Mouse (Mus musculus) spleen, adult 18-20 months (tissue): ENCODE results near the gene Fam71e1.

Experiments used
- DNase-seq, 2 experiments: peaks; one replicate each; pipeline ENCODE4 v3.0.0; 2022; ENCODE audit warnings: mixed read lengths in 2 of 2

Gene Fam71e1

DNA sequence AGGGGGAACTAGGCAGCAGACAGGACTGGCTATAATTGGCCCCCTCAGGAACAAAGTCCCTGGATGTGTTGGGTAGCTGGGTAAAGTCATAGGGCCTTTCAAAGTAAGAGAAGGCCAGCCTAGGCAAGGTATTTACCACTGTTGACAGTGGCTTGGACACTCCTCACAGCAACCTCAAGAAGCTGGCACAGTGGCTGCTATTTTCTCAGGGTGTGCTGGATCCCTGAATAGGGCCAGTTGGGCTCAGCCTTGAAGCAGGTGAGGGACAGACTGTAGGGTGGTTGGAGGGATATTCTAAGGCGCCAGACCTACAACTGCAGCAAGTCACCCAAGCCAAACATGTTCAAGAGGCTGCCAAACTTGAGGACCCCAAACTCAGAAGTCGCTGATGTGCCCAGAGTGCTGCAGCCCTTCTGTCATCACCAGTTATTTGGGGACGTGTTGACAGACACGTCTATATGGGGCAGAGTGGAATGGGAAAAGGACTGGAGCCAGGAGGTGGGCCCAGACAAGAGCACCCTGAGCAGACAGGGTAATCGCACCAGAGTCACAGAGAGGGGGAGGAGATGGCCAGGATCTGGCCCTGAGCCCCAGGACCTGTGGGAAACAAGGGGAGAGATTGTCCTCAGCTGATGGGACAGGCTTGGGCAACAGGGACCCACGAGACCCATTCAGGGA, 24.4 kb upstream of the Fam71e1 start:
- no peak for DNase-seq

DNA sequence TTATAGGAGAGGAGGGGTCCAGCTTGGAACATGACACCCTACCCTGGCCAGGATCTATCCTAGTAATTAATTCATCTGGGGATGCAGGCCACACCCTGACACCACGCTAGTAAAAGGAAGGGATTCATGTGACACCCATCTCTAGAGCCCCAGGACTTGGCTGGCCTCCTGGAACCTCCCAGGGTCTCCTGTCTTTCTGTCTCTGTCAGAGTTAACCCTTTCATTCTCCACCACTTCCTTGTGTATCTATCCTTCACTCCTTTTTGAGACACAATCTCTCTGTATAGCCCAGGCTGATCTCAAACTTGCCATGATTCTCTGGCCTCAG, 23.9 kb upstream of the Fam71e1 start:
- no peak for DNase-seq

DNA sequence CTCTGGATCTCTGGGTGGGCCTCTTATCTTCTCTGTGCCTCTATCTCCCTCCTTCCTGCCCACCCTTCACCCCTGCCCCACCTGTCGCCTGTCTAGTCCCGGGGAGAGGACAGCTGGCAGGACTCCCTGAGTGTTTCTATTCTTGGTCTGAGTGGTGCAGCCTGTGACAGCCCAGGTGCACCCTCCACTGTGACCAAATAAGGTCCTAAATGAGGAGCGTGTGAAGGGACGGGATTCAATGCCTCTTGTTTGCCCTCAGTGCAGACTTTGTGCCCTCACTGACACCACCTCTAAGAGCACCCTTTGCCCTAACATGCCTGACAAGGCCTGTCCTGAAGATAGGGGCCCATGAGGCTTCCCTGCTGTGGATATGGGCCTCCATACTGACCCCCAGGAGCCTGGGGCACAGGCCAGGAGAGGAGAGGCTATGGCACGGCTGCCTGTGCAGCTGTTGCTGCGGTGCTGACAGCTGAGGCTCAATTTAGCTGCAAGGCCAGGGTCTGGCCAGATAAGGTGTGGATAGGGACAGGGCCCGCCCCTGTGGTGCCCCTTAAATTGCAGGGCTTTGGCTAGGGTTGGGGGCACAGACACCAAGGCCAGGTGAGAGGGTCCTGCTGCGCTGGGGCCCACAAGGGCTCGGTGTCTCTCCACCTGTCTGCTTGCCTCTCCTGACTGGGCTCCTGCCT, 23.3 kb upstream of the Fam71e1 start:
- DNase-seq: no peak

DNA sequence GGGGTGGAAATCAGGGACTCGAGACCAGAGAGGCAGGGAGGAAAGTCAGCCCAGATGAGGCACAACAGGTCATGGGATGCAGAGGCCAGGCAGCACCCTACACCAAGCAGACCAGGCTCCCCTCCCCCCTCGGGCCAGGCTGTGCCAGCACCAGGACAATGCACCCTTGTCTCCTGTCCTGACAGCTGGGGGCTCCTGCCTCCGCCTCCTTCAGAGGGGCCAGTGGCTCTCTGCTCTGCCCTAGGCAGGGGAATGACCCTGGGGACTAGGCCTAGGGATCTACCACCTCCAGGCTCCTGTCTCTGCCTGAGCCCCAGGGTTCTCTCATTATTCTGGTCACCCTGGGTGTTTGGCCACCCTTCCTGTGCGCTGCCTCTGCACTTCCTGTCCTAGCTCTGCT, 22.0 kb upstream of the Fam71e1 start:
- no peak for DNase-seq

DNA sequence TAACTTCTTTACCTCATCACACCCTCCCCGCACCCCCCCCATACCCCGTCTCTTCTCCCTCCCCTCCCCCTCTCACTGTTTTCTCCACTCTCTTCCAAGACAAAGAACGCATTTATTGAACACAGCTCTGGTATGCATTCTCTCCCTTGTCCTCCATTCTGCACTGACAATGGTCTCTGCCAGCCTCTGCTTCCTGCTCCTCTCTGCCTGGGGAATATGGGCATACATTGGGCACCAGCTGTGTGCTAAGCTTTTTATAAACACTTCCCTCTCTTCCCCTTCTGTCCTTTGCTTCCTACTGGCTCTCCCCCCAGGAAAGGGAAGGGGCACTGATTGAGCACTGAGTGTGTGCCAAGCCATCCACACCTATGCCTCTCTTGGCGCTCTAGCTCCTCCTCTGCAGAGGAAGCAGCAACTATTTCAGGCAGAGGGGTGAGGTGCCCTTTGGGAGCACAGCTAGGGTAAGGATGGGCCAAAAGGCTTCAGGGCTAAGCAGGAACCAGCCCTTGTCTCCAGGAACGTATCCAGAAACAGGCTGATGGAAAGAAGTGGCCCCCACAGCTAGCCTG, 21.3 kb upstream of the Fam71e1 start:
- DNase-seq: no peak

DNA sequence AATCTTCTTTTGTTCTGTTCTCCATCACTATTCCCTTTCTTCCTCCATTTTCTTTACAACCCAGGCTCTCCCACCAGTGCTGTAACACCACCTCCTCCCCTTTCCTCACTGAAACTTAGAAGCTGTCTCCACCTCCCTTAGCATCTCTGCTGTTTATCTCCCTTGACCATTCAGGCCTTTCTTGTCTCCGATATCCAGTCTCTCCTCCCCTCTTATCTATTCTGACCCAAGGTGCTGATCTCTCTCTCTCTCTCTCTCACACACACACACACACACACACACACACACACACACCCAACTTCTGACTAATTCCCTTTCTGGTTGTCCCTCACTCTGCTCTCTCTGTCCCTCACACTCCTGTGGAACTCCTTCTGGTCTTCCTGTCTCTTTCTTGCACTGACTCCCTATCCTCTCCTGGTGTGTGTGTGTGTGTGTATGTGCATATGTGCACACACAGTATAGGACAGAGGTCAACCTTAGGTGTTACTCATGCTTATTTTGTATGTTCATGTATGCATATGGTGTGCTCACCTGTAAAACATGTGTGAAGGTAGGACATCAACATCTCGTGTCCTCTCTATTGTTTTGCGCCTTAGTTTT, 13.4 kb upstream of the Fam71e1 start:
- no peak for DNase-seq

DNA sequence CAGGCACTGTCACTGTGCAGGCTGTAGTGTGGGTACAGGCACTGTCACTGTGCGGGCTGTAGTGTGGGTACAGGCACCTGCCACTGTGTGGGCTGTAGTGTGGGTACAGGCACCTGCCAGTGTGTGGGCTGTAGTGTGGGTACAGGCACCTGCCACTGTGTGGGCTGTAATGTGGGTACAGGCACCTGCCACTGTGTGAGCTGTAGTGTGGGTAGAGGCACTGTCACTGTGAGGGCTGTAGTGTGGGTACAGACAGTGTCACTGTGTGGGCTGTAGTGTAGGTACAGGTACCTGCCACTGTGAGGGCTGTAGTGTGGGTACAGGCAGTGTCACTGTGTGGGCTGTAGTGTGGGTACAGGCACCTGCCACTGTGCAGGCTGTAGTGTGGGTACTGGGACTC, 12.3 kb upstream of the Fam71e1 start:
- DNase-seq: peak in 1 of 2 experiments; percentile 1

DNA sequence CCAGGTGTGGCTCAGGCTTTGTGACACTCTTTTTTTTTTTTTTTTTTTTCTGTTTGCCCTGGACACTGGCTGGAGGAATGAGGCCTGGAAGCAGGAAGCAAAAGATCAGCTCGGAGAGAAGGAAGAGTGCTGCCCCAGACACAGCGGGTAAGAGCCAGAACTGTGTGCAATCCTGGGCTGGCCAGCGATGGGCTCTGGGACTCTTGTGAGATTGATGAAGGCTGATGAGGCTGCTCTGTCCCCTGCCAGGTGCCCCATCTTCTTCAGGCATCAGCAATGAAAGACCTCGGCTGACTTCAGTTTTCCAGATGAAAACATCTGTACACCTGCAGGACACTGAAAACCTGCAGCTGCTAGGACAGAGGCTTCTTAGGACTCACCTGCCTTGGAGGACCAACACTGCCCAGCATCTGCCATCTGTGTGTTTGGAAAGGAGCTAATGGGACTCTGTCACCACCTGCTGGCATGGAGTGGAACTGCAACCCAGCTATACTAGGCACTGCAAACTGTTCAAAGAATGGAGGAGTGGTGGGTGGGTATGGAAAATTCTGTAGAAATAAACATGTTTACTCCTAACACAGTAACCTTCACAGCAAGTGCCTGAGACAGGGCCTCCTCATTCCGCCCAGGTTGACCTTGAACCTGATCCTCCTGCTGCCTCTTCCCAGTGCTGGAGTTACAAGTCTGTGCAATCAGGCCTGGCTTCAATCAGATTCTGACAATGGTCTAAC, 11.4 kb upstream of the Fam71e1 start:
- peak; percentile 51 to 71 for DNase-seq

DNA sequence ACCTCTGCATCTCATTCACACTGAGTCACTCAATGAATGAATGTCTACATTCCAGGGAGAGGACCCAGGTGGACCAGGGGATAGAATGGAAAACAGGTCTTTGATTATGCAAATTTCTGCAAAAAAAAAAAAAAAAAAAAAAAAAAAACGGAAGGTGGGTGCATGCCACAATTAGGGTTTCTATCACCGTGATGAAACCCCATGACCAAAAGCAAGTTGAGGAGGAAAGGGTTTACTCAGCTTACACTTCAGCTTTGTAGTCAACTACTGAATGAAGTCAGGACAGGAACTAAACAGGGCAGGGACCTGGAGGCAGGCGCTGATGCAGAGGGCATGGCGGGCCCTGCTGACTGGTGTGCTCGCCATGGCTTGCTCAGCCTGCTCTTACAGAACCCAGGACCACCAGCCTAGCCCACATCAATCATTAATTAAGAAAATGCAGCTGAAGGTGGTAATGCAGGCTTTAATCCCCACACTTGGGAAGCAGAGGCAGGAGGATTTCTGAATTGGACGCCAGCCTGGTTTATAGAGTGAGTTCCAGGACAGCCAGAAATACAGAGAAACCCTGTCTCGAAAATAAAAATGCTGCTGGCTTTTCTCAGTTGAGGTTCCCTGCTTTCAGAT, 10.7 kb upstream of the Fam71e1 start:
- DNase-seq: no peak

DNA sequence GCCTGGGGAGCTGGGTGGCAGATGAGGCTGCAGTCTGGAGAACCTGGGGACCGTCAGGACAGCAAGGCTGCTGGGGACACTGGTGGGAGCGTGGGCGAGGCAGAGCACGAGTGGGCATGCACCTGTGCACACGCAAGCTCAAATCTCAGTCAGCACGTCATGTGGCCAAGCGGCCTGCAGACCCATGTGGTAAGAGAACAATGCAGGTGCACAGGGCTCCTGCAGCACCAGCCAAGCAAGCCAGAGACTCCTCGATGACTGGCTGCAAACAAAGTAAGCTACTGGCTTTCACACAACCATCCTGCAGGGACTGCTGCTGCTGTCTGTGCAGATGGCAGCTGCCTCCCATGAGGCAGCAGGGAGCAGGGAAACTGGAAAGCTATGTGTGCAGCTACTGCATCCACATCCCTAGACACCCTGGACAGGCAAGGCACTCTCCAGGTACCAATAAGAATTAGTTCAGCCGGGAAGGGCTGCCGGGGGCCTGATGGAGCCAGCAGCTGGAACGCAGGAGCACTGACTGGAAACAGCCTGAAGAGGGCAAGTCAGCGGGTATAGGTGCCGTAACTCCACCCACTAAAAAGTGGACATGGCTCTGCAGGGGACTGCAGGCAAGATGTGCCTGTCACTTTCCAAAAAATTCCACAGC, 9.3 kb upstream of the Fam71e1 start:
- peak in 1 of 2 experiments; percentile 2 for DNase-seq

DNA sequence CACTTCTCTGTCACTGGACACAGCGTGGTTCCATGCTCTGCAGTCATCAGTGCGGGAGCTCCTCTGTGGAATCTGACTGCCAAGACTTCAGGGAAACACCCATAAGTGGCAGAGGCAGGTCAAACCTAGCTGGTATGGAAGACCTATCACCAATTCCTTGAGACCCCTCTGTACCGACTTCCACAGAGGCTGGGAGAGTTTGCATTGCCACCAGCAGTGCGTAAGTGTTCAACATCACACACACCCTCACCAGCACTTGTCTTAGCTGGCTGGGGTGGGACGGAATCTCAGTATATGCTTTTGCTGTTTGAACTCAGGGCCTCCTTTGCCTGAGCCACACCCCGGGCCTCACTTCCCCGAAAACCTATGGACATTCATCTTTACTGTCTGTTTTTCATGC, 8.4 kb upstream of the Fam71e1 start:
- DNase-seq: peak in 1 of 2 experiments; percentile 2

DNA sequence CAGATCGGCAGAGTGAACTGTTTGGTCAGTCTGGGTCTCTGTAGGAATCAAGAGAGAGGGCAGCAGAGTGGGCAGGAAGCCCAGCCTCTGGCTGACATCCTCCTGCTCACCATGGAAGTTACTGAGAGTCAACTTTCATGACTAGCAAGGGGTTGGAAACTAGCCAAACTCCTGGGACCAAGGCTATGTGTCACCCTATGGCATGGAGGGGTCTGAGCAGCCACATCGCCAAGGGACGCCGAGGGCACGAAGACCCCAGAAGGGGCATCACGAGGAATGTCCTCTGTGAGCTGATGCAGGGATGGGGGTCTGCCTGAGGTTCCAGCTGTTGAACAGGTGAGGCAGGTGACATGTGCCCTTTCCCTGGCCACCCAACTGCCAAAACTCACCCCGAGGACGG, 7.8 kb upstream of the Fam71e1 start:
- peak in 1 of 2 experiments; percentile 2 for DNase-seq

DNA sequence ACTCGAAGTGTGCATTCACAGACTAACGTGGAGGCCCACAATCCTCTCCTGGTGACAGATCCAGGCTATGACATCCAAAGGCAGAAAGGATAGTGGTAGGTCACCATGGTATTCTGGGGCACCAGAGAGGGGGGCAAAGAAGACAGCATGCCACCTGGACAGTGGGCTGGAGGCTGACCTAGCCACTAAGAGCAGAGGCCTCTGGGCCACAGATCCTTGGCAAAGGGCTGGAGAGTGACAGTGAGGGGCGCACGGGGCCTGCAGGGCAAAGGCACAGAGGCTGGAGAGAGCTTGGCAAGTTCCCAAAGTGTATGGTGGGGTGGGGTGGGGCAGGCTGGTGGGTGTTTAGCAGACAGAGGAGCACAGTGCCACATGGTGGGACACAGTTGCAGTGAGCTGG, 6.1 kb upstream of the Fam71e1 start:
- DNase-seq: no peak

DNA sequence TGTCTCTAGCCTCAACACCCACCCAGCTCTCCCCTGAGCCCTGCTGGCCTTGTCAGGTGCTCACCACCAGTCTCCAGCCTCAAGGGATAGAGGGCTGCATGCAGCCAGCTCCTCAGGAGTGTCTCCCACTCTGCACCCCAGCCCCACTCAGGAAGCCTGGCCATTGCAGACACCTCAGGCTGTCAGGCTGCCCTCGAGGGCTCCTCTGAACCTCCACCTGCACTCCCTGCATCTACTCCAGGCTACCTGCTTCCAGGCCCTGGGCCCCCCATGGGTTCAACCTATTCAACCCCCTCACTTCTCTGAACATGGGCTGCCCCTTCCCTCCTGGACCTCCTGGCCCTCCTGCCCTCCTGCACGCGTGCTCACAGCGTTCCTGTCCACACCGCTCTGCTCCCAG, 5.0 kb upstream of the Fam71e1 start:
- no peak for DNase-seq

DNA sequence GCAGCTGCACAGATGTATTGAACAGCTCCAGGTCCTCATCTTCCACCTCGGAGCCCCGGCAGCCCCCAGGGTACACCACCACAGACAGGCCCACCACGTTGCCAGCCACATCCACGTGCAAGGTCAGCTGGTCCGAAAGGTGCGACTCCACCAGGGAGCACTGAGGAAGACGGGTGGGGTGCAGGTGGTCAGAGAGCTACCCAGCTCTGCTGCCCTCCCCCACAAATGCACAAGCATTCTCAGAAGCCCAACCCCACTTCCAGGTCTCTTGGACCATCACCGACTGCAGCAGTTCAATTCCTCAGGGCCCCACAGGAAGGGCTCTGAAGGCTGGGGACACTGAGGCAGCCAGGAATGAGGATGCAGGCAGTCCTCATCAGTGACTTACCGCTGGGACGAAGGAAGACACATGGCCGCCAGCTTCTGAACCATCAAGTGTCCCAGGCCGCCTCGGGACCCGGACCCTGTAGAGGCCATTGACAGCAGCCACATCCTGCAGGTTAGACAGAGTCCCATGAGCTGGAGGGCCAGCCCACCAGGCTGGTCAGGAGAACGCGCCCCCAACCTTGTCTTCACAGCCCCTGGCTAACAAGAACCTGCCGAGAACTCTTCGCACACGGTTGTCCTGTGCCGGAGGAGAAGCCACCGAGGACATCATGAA, 4.1 kb upstream of the Fam71e1 start:
- peak in 1 of 2 experiments; percentile 4 for DNase-seq

DNA sequence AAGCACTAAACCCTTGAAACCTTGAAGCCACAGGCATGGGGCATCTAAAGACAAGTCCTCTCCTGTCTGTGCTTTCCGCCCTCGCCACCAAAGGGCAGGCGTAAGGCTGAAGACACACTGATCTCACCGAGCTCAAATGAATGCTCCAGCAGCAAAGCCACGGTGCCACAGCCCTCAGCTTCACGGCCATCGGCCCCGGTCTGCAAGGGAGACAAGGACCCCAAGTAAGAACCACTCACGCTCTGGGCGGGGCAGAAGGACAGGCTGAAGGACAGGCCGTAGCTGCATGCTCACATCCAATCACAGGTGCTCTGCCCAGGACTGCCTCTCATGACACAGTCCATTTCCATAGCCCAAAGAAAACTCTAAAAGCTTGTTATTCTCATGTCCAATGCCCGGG, 1.7 kb upstream of the Fam71e1 start:
- DNase-seq: peak in 1 of 2 experiments; percentile 4

DNA sequence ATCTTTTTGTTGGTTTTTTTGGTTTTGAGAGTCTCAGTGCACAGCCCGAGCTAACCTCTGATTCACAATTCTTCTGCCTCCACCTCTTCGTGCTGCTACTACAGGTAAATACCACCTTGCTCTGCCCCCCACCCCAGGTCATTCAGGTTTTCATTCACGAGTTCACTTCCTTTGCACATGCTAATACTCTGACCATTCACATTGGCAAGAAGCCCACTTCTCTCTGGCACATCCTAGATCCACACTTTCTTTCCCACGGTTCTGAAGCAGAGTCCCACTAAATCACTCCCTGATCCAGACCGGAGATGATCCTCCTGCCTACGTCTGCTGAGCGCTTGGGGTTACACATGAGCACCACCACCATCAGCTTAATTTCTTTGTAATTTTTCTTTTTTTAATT, 1.3 kb upstream of the Fam71e1 start:
- peak in 1 of 2 experiments; percentile 2 for DNase-seq

DNA sequence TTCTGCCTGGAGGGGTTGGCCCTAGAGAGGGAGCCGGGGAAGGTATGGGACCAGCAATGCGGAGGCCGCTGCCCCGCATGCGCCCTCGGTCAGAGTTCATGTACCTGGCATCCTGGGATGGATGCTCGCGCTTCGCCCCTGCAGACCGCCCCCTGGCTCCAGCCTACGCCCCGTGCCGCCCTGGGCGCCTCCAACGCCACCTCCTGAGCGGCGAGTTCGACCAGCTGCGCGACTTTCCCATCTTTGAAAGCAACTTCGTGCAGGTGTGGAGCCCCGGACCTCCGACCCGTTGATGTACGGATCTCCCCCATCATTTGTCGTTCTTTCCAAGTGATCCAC, 359 bp downstream of the Fam71e1 start:
- DNase-seq: no peak

DNA sequence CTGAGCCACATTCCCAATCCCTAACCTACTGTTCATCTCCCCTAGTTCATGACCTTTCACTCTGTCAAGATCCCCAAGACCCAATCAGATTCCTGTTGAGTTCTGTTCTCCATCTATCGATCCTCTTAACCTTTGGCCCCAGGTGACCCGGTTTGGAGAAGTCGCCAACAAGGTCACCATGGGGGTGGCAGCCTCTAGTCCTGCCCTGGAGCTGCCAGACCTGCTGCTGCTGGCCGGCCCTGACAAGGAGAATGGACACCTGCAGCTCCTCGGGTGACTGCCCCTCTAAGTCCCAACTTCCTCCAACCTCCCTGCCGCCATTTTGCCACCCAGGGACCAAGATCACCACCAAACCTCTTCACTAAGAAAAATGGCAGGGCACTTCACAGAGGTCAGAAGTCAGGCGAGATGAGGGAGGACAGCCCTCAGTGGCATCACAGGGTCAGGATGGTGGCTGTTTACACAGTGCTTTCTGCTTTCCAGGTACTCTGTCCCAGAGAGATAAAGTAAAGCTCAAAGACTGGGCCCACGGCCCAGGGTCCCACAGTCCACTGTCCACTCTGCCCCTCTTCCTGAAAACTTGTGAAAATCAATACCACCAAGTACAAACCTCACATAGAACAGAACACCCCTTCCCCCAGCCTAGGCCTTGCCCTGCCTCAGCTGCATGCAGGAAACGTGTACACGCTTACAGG, 1.1 kb downstream of the Fam71e1 start:
- no peak for DNase-seq

DNA sequence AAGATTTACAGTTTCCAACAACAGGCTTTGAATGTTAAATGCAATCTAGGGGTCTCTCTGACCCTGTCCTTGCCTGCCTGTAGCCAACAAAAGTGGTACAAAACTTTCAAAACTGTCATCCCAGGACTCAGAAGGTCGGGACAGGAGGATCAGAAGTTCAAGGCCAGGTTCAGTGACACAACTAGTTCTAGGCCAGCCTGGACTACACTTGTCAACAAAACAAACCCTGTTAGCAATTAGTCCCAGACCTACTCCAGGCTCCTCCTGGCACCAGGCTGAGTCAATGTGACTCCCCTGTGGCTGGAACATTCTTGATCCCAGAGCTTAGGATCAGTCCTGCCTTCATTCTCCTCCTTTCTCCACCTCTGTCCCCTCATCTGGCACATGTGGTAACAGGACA, 2.5 kb downstream of the Fam71e1 start:
- DNase-seq: no peak

DNA sequence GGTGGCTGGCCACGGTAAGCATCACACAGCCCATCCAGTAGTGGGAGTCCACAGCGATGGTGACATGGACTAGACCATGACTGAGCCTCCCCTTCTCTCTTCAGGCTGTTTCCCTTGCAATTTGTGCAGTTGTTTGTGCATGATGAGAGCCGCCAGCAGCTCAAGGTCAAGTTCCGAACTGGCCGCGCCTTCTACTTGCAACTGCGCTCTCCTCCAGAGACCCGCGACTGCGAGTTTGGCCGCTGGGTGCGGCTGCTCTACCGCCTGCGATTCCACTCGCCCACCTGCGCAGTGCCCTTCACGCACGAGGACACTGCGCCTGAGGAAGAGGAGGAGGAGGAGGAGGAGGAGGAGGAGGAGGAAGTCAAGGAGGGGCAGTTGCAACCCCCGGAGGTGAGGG, 3.7 kb downstream of the Fam71e1 start:
- no peak for DNase-seq
